Mouse (Mus musculus): ENCODE measurements around the gene Fzd2. TPM values are rescaled to one million over a fixed set of nuclear protein-coding genes. Genes with fewer than 3 reads are reported as not detected.

Fzd2 gene
- total RNA-seq, 2 experiments from 2014 or later, result 2.0 to 2.2 TPM

Other genes with a start within 250 kb of the Fzd2 start
- gene Slc4a1, start 238.2 kb upstream of the Fzd2 start, total RNA-seq (2021), result 1 to 10 TPM; 1.4 to 2.3 TPM
- under 1 TPM in 1 of 2 experiments, not detected in 1; 0.64 TPM for gene Rundc3a, start 211.0 kb upstream of the Fzd2 start, total RNA-seq (2021)
- gene Slc25a39, start 196.4 kb upstream of the Fzd2 start, total RNA-seq (2021), result 100 to 1,000 TPM; 187 to 194 TPM
- gene Grn, start 174.1 kb upstream of the Fzd2 start, total RNA-seq (2021), result 10 to 100 TPM; 82.0 to 98.0 TPM
- gene Fam171a2, start 156.7 kb upstream of the Fzd2 start, total RNA-seq (2021), result 1 to 10 TPM; 3.4 to 4.8 TPM
- gene Itga2b, start 134.3 kb upstream of the Fzd2 start, total RNA-seq (2021), result 1 to 10 TPM; 4.1 to 4.4 TPM
- gene Gpatch8, start 48.0 kb upstream of the Fzd2 start, total RNA-seq (2021), result 10 to 100 TPM; 17.3 to 18.6 TPM
- gene Gm11627, start 24.9 kb upstream of the Fzd2 start, total RNA-seq (2021), result 1 to 10 TPM; 1.1 to 1.2 TPM
- not detected for gene Meioc, start 59.3 kb downstream of the Fzd2 start, total RNA-seq (2021)
- gene Ccdc43, start 93.4 kb downstream of the Fzd2 start, total RNA-seq (2021), result 10 to 100 TPM; 20.4 to 29.6 TPM
- 1 to 10 TPM; 6.6 to 7.5 TPM for gene Adam11, start 157.0 kb downstream of the Fzd2 start, total RNA-seq (2021)
- gene Gjc1, start 215.3 kb downstream of the Fzd2 start, total RNA-seq (2021), result 10 to 100 TPM; 17.2 to 18.2 TPM
- gene Higd1b, start 231.5 kb downstream of the Fzd2 start, total RNA-seq (2021), result 10 to 100 TPM; 10.6 to 15.7 TPM